Mouse (Mus musculus) stomach, embryonic 16.5 days (tissue): ENCODE results near the gene Eif2b3. TPM values are rescaled to one million over a fixed set of nuclear protein-coding genes. Genes with fewer than 3 reads are reported as not detected.

Experiments
- ATAC-seq: fragments of 200-750 bp; cut with Nextera tagmentation; 2 replicates; pipeline ENCODE4 v1.8.0; 2017; ENCODE audit warnings: moderate number of reproducible peaks, moderate TSS enrichment; ENCODE audit not compliant: insufficient read depth, low FRiP score
- H3K27ac ChIP-seq: fragments of 300-500 bp; sonication (generic); 2 replicates; pipeline ENCODE4 v1.5.1; 2014; ENCODE audit warnings: low read length
- H3K27me3 ChIP-seq: fragments of 300-500 bp; sonication (generic); 2 replicates; pipeline ENCODE4 v1.6.1; 2014; ENCODE audit warnings: low read length, control low read depth, mixed read lengths; ENCODE audit not compliant: control insufficient read depth, insufficient read depth
- H3K36me3 ChIP-seq: fragments of 300-500 bp; sonication (generic); 2 replicates; pipeline ENCODE4 v1.6.1; 2014; ENCODE audit warnings: low read length; ENCODE audit not compliant: control insufficient read depth, insufficient read depth
- H3K4me1 ChIP-seq: fragments of 300-500 bp; sonication (generic); 2 replicates; pipeline ENCODE4 v1.6.1; 2014; ENCODE audit warnings: low read length, control low read depth, mixed read lengths; ENCODE audit not compliant: control insufficient read depth, insufficient read depth
- H3K4me2 ChIP-seq: fragments of 300-500 bp; sonication (generic); 2 replicates; pipeline ENCODE4 v1.6.1; 2014; ENCODE audit warnings: low read depth, low read length, mixed read lengths
- H3K4me3 ChIP-seq: fragments of 300-500 bp; sonication (generic); replicated peaks from 2 replicates; pipeline ENCODE4 v1.5.1; 2014; ENCODE audit warnings: mild to moderate bottlenecking, low read length
- H3K9ac ChIP-seq: fragments of 300-500 bp; sonication (generic); 2 replicates; pipeline ENCODE4 v1.6.1; 2014; ENCODE audit warnings: low read length
- H3K9me3 ChIP-seq: fragments of 300-500 bp; sonication (generic); replicated peaks from 2 replicates; pipeline ENCODE4 v1.6.1; 2016; ENCODE audit warnings: low read length, control low read depth; ENCODE audit not compliant: control insufficient read depth
- WGBS: fragments of 180-500 bp; shearing (Covaris S2); extraction: QIAGEN DNeasy Blood & Tissue Kit; methylation state at CpG from one replicate; pipeline ENCODE4 v1.1.7; 2014; 5-methylcytosine and 5-hydroxymethylcytosine counted together
- polyA plus RNA-seq: library from polyadenylated mRNA; unstranded; fragments of >200 nt; fragmentation: Nextera tagmentation; extraction: Ambion mirVana; gene quantifications from 2 replicates; pipeline ENCODE4 v1.2.1, GENCODE M21; 2015

Eif2b3 gene
- polyA plus RNA-seq, 1 experiment from 2014 or later, result 35.6 TPM

DNA sequence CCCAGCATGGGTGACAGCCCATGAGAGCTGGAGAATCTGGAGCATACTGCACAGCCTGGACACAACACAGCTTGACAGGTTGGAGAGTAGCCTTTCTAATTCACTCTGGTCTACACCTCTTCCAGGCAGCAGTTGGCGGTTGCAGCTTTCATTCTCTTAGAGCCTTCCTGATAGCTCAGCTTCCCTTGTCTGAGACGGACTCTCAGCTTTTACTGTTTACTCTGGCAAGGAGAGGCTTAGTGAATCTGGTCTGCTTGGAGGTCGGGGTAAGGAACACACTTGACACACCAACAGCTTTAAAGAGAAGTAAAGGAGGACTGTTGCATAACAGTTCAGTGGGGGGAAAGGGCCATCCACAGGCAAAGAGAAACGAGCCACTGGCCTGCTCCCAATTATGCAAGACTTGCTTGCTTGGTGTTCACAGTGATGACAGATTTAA is 22.1 kb downstream of the Eif2b3 start:
- no peak overlapping the region; the same call in 1 of the 2 replicates for H3K9ac ChIP-seq
- H3K27me3 ChIP-seq, result no peaks in the 10 kb centered on the region
- WGBS, result 36% methylated on average over 4 of the region's 4 CpGs
- H3K9me3 ChIP-seq, result no peaks in the 10 kb centered on the region
- H3K27ac ChIP-seq, result peak overlapping the region; percentile 39
- H3K4me1 ChIP-seq, result peaks cover 21% of the 10 kb centered on the region
- no peak; the same call in 1 of the 2 replicates for ATAC-seq
- no peak overlapping the region for H3K4me2 ChIP-seq
- H3K4me3 ChIP-seq, result no peak overlapping the region
- H3K36me3 ChIP-seq, result no peaks in the 10 kb centered on the region

DNA sequence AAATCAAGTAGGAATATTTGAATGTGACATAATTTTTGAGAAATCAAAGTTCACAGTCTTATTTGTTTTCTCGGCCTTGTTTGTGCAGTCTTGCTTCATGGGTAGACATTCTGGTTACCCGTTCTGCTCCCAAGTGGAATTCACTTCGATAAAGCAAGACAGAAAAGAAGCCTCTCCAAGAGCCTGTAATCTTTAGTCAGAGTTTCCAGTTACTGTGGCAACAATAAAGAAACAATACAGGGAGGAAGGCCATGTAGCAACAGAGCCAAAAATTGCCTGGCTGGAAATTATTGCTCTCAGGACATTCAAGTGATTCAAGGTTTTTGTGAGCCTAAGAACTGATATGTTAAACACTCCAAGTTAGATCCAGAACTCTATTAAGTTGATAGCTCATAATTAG is 29.6 kb downstream of the Eif2b3 start:
- 0 out of 2 replicates have a peak, but pooled peaks cover 3% of the 10 kb centered on the region for H3K36me3 ChIP-seq
- WGBS, result 70% methylated on average over 3 of the region's 3 CpGs
- ATAC-seq, result no peak

DNA sequence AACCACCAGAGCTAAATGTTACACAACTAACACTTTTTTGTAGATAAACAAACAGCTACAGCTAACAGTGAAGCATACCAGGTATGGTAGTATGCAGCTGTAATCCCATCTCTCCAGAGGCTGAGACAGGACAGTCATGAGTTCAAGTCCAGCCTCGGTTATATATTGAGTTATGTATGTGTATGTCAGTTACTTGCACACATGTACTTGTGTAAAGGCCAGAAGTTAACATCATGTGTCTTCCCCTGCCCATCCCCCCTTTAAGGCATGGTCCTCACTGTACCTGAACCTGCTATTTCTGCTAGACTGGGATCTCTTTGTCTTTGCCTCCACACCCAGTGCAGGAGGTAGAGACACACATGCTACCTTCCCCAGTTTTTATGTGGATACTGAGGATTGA is 30.3 kb downstream of the Eif2b3 start:
- Histone ChIP-seq H3K4me2 (no peak overlapping the region), H3K9me3 (no peaks in the 10 kb centered on the region), H3K4me1 (0 out of 2 replicates have a peak, but pooled peaks cover 4% of the 10 kb centered on the region), H3K4me3 (no peak overlapping the region), H3K9ac (no peak overlapping the region), H3K27ac (no peak overlapping the region), H3K36me3 (0 out of 2 replicates have a peak, but pooled peaks cover 3% of the 10 kb centered on the region), H3K27me3 (no peaks in the 10 kb centered on the region)
- no peak for ATAC-seq
- 85% methylated on average over 1 of the region's 1 CpGs for WGBS

More for the DNA sequence above, 29.6 kb downstream of the Eif2b3 start:
- Histone ChIP-seq H3K4me2 (no peak overlapping the region), H3K4me1 (0 out of 2 replicates have a peak, but pooled peaks cover 4% of the 10 kb centered on the region), H3K9me3 (no peaks in the 10 kb centered on the region), H3K9ac (no peak overlapping the region), H3K27me3 (no peaks in the 10 kb centered on the region), H3K27ac (no peak overlapping the region), H3K4me3 (no peak overlapping the region)

DNA sequence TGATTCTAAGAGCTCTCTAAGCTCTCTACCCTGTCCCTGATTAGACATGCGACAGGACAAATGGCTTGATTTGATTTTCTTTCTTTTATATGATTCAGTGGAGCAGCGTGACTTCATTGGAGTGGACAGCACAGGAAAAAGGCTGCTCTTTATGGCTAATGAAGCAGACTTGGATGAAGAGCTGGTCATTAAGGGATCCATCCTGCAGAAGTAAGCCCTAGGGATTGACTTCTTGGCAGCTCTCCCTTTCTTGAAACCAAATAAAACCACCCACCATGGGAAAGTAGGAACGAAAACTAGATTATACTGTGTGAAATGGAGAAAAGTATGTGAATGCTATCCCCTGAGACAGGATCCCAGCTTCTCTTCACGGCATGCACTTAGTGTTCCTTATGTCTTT is 33.4 kb downstream of the Eif2b3 start:
- Histone ChIP-seq H3K9me3 (no peaks in the 10 kb centered on the region), H3K27me3 (no peaks in the 10 kb centered on the region), H3K27ac (peak overlapping the region; percentile 23; the same call in 1 of the 2 replicates), H3K4me1 (0 out of 2 replicates have a peak, but pooled peaks cover 4% of the 10 kb centered on the region), H3K4me2 (no peak overlapping the region), H3K9ac (no peak overlapping the region), H3K4me3 (no peak overlapping the region), H3K36me3 (0 out of 2 replicates have a peak, but pooled peaks cover 3% of the 10 kb centered on the region)
- 70% methylated on average over 4 of the region's 4 CpGs for WGBS
- ATAC-seq, result no peak

DNA sequence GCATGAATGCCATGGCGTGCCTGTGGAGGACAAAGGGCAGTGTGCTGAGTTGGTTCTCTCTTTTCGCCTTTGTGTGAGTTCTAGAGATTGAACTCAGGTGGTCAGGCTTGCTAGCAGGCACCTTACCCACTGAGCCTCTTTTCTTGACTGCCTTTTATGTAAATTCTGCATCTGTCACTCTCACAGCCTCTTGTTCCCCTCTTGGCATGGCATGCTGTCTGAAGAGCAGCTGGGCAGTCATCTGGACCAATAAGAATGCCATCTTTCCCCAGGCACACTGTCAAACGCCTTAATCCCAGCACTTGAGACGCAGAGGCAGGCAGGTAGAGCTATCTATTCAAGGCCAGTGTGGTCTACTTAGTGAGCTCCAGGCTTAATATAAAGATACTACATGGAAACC is 34.8 kb downstream of the Eif2b3 start:
- Histone ChIP-seq H3K4me1 (0 out of 2 replicates have a peak, but pooled peaks cover 4% of the 10 kb centered on the region), H3K4me2 (no peak overlapping the region), H3K9me3 (no peaks in the 10 kb centered on the region), H3K27me3 (no peaks in the 10 kb centered on the region), H3K36me3 (no peaks in the 10 kb centered on the region), H3K27ac (no peak overlapping the region), H3K4me3 (no peak overlapping the region), H3K9ac (no peak overlapping the region)
- 94% methylated on average over 4 of the region's 4 CpGs for WGBS
- no peak for ATAC-seq

DNA sequence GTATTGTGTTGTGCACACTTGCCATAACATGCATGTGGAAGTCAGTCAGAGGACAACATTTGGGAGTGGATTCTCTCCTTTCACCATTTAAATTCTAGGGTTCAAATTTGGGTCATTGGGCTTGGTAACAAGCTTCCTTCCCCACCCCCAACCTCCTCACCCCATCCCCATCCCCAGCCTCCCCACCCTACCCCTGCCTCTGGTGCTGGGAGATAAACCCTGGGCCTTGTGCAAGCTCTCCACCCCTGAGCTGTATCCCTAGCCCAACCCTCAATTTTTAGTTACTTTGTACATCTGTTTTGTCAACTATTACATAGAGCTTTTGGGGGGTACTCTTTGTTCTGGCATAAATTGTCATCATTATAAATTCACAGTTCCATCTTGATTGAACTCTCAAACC is 36.9 kb downstream of the Eif2b3 start:
- no peaks in the 10 kb centered on the region for H3K9me3 ChIP-seq
- ATAC-seq, result peak; percentile 69; the same call in 1 of the 2 replicates
- no peak overlapping the region for H3K4me2 ChIP-seq
- H3K9ac ChIP-seq, result no peak overlapping the region
- no peaks in the 10 kb centered on the region for H3K36me3 ChIP-seq
- H3K4me3 ChIP-seq, result no peak overlapping the region
- peak overlapping the region; percentile 61; the same call in 1 of the 2 replicates for H3K27ac ChIP-seq
- H3K4me1 ChIP-seq, result 0 out of 2 replicates have a peak, but pooled peaks cover 4% of the 10 kb centered on the region
- H3K27me3 ChIP-seq, result no peaks in the 10 kb centered on the region

DNA sequence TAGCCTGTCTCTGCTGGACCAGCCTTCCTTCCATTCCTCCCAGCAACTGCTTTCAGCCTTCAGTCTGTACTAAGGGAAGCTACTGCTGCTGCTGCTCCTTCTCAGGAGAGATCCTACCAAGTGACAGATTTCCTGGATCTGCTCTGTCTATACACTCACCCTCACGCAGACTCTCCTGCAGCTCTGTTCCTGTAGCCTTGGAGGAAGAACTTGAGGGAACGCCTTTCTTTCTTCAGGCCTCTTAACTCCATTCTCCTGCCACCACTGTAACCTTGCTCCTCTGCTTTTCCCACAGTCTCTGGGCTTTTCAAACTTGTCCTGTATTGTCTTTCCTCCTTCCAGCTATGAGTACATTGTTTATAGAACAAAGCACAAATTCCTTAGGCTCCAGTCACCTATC is 37.3 kb downstream of the Eif2b3 start:
- H3K9ac ChIP-seq, result no peak overlapping the region

DNA sequence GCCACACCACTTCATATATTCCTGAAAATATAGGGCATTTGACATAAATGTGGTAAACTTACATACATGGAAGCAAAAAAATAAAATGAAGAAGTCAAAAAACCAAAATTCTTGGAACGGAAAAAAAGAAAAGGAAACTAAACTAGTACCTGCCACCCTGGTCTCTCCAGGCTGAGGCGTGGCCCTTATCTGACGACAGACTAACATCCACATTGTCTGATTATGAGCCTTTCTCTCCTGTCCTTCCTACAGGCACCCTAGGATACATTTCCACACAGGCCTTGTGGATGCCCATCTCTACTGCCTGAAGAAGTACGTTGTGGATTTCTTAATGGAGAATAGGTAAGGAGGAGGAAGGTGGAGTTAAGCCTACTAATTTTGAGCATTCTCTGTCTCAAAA is 39.3 kb downstream of the Eif2b3 start:
- no peaks in the 10 kb centered on the region for H3K9me3 ChIP-seq
- H3K4me1 ChIP-seq, result no peaks in the 10 kb centered on the region
- H3K27me3 ChIP-seq, result no peaks in the 10 kb centered on the region
- H3K4me3 ChIP-seq, result no peak overlapping the region
- no peak for ATAC-seq
- H3K9ac ChIP-seq, result no peak overlapping the region
- no peak overlapping the region for H3K27ac ChIP-seq
- 88% methylated on average over 4 of the region's 4 CpGs for WGBS
- no peaks in the 10 kb centered on the region; the same call in 1 of the 2 replicates for H3K36me3 ChIP-seq
- no peak overlapping the region for H3K4me2 ChIP-seq

More for the DNA sequence above, 37.3 kb downstream of the Eif2b3 start:
- no peak overlapping the region for H3K4me3 ChIP-seq
- H3K27me3 ChIP-seq, result no peaks in the 10 kb centered on the region
- no peaks in the 10 kb centered on the region for H3K9me3 ChIP-seq
- H3K4me1 ChIP-seq, result 0 out of 2 replicates have a peak, but pooled peaks cover 4% of the 10 kb centered on the region
- no peaks in the 10 kb centered on the region; the same call in 1 of the 2 replicates for H3K36me3 ChIP-seq
- 74% methylated on average over 2 of the region's 2 CpGs for WGBS
- H3K4me2 ChIP-seq, result no peak overlapping the region
- H3K27ac ChIP-seq, result peak overlapping the region; percentile 61; the same call in 1 of the 2 replicates
- no peak; the same call in 1 of the 2 replicates for ATAC-seq

DNA sequence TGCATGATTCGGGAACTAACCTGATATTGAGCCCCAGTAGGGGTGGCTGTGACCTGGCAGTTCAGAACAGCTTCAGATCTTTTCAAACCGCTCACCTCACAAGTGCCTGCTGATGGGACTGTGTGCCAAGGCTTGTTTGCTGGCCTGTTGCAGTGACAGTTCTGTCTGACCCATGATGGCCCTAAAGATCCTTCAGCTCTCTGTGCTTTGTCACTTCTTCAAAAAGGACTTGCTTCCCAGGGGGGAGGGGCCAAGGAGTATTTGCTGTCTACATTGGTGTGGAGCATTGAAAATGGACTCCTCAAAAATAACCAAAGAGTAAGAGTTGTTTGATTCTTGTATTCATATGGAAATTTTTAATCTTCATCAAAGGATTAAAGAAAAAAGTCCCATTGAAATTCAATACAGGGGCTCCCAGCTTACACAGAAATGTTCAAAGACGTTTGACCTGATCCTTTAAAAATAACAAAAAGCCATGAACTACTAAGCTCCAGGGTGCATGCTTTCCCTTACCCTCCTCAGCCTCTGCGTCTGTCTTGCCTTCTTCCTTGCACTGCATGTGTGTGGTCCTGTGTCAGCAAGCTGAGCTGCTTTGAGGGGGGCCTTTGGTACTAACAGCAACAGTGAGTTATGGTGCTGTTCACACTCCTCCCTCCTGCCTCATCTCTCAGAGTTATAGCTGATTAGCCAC is 43.6 kb downstream of the Eif2b3 start:
- peaks cover 4% of the 10 kb centered on the region; the same call in 1 of the 2 replicates for H3K36me3 ChIP-seq
- H3K4me3 ChIP-seq, result no peak overlapping the region
- no peak overlapping the region for H3K9ac ChIP-seq
- no peaks in the 10 kb centered on the region for H3K9me3 ChIP-seq
- WGBS, result 71% methylated on average over 4 of the region's 4 CpGs
- ATAC-seq, result no peak
- H3K4me2 ChIP-seq, result no peak overlapping the region
- no peak overlapping the region for H3K27ac ChIP-seq
- H3K27me3 ChIP-seq, result no peaks in the 10 kb centered on the region
- H3K4me1 ChIP-seq, result no peaks in the 10 kb centered on the region
